Mouse (Mus musculus): ENCODE data around the gene Gpr162.

DNA sequence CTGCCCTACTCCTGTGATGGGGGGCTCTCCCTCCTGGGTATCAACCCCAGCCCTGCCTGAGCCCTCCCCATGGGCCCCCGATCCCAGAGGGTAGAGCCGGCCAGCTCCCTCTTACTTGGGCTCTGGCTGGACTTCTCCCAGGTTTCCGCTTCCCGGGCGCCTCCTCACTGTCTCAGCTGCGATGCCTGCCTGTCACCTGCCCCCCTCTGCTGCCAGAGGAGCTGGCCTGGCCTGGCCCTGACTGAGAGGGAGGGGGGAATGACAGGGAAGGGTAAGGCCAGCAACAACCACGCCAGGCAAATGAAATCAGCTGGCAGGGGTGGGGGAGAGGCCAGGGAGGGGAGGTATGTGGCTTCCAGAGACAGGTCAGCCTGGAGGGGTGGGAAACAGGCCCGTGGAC lies 24.0 kb downstream of the Gpr162 start:
- TF ChIP-seq CTCF (IDR thresholded peaks at IDR 0.05) (no peak), EP300 (IDR thresholded peaks at IDR 0.05; ENCODE audit: insufficient read depth, low read depth, low read length) (no peak)

Measured in heart, adult 2 months (tissue).